ENCODE assay signal across 16 mouse cellular contexts in the genomic region with DNA sequence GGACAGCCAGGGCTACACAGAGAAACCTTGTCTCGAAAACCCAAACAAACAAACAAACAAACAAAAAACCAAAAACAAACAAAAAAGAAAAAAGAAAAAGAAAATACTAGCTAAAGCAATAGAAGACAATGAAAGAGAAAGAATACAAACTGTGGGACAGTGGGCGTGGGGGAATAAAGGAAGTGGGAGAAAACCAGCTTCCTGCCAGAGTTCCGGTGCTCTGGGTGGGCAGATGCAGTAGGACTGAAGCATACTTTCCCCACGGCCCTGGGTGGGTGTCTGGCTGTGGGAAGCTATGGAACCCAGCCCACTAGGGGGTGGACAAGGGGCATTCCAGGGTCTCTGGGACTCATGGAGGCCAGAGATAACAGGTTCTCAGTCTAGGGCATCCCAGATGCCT. TPM values are rescaled to one million over a fixed set of nuclear protein-coding genes. Genes with fewer than 3 reads are reported as not detected.
"Had no signal": no experiment of that assay in that cellular context is flagged by ENCODE, and none has a peak within 500 bp of the region (broad histone marks: within the 10 kb centered on the region; RNA-seq: fewer than 3 reads in every experiment).

No protein-coding gene starts in this region.

- H3K27ac ChIP-seq: kidney, embryonic 15.5 days; limb, embryonic 10.5 days; liver, embryonic 12.5 days; macrophage; midbrain, embryonic 13.5 days had no signal

- H3K36me3 ChIP-seq: kidney, embryonic 15.5 days; limb, embryonic 10.5 days; liver, embryonic 12.5 days; midbrain, embryonic 13.5 days had no signal

- H3K4me3 ChIP-seq: kidney, embryonic 15.5 days; limb, embryonic 10.5 days; liver, embryonic 12.5 days; midbrain, embryonic 13.5 days had no signal

- DNase-seq: kidney, adult 2 months; kidney, postnatal 14 days; lung, embryonic 14.5 days; lung, postnatal 10 days; right cerebral cortex, postnatal 14 days had no signal

- H3K9ac ChIP-seq: kidney, embryonic 15.5 days; liver, embryonic 12.5 days; lung, embryonic 14.5 days; midbrain, embryonic 13.5 days had no signal

- H3K4me2 ChIP-seq: kidney, embryonic 15.5 days; liver, embryonic 12.5 days; lung, embryonic 14.5 days; midbrain, embryonic 13.5 days had no signal

- H3K4me1 ChIP-seq: kidney, embryonic 15.5 days; limb, embryonic 10.5 days; midbrain, embryonic 13.5 days had no signal

- H3K27me3 ChIP-seq: kidney, embryonic 15.5 days; liver, embryonic 12.5 days; midbrain, embryonic 13.5 days had no signal

- ATAC-seq: midbrain, embryonic 13.5 days had no signal

- H3K9me3 ChIP-seq: kidney, embryonic 15.5 days; limb, embryonic 10.5 days; liver, embryonic 12.5 days; midbrain, embryonic 13.5 days had no signal

RNA-seq across cellular contexts. Expression of gene Serpinb9b, which starts 21.0 kb away (rescaled TPM):
- total RNA-seq: layer of hippocampus, adult 8-10 months; layer of hippocampus, postnatal 14 days; left cerebral cortex, adult 18-20 months; left cerebral cortex, postnatal 14 days had no signal
- polyA plus RNA-seq: limb, embryonic 10.5 days; liver, embryonic 12.5 days; stomach, embryonic 16.5 days had no signal

RNA-seq across cellular contexts. Expression of gene Serpinb1b, which starts 30.2 kb away (rescaled TPM):
- polyA plus RNA-seq: kidney, adult 2 months; kidney, embryonic 15.5 days; limb, embryonic 10.5 days; liver, embryonic 12.5 days; liver, embryonic 16.5 days had no signal
